ENCODE assay signal across 10 mouse cellular contexts in genomic region chr10:91888537-91888936, GRCm38 (mm10).
DNase-seq lines count a peak whose midpoint lies in the region; ATAC-seq lines count a peak whose summit lies in the region.
"Had no signal": no experiment of that assay in that cellular context is flagged by ENCODE, and none has a peak within 500 bp of the region (broad histone marks: within the 10 kb centered on the region; RNA-seq: fewer than 3 reads in every experiment).

No protein-coding gene starts in this region.

- ATAC-seq in megakaryocyte progenitor cell, adult 5-6 weeks (replicated peaks; ENCODE audit: poor library complexity) = no peak
- no peak for ATAC-seq in megakaryocyte-erythroid progenitor cell, adult 5-6 weeks (replicated peaks; ENCODE audit: low FRiP score, low TSS enrichment, poor library complexity, severe bottlenecking)

- intact Hi-C loops in left cerebral cortex, postnatal 14 days (cut with DNase I) = no loop called here

- peak; percentile 2 for DNase-seq in cerebellum, adult 11-12 months
- no peak for DNase-seq in cerebellum, adult 8-10 months
- DNase-seq in brain, adult 2 months (ENCODE audit: low read depth, low spot score) = peak; percentile 77
- DNase-seq in gastrocnemius, postnatal 25 days = peak; percentile 6
- DNase-seq in left cerebral cortex, postnatal 14 days (ENCODE audit: low spot score in 2 of 2) = peak; percentile 33 to 40
- no peak for DNase-seq in spleen, postnatal 36 days (ENCODE audit: low spot score in 2 of 2)
- DNase-seq: kidney, adult 11 months; thymus, adult 2 months had no signal

Comparison
In these comparisons a context has a peak if more than half of its experiments do, and no peak if none do; other contexts are left out.
1. DNase-seq: peak in cerebellum, adult 11-12 months (single experiment), brain, adult 2 months (single experiment), gastrocnemius, postnatal 25 days (single experiment) and left cerebral cortex, postnatal 14 days (2 of 2); none in cerebellum, adult 8-10 months (single experiment) and spleen, postnatal 36 days (0 of 2).